Mouse (Mus musculus): ENCODE measurements around the gene Ppp1r26. TPM values are rescaled to one million over a fixed set of nuclear protein-coding genes. Genes with fewer than 3 reads are reported as not detected.
A peak's percentile ranks its signal among the peaks of the same experiment; 100 is the strongest.

Gene Ppp1r26
- polyA plus RNA-seq, 1 experiment from 2014 or later = 6.5 TPM

DNA sequence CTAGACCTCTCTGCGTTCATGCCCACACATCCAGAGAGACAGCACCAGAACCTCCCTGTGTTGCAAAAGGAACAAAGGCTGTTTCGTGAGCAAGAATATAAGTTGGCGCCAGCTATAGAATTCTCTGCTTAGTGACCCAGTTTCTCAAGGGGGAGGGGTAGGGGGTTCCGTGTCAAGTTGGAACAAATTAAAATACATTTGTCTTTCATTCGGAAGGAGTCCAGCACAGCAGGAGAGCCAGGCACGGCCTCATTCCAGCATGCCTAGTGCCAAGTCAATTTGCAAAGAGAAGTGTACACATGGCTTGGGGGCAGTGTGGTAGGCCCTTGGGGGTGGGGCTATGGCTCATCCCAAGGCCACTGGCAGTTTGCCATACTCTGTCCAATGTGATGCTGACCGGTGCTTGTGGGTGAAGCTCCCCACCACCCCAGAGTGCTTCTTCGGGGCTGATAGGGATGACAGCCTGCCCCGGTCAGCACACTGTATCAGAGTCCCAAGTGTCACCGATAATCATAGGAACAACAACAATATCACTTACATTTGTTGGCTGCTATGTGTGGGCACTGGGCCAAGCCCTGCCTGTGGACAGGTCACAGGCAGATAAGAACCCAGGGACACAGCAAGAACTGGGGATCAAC lies 31.1 kb upstream of the Ppp1r26 start:
- H3K4me3 ChIP-seq (replicated peaks) = no peak overlapping the region
- H3K4me1 ChIP-seq = peaks cover 44% of the 10 kb centered on the region
- H3K9me3 ChIP-seq (replicated peaks) = no peaks in the 10 kb centered on the region
- WGBS = 34% methylated on average over 10 of the region's 10 CpGs
- no peaks in the 10 kb centered on the region for H3K27me3 ChIP-seq
- no peaks in the 10 kb centered on the region for H3K36me3 ChIP-seq
- H3K9ac ChIP-seq = no peak overlapping the region
- 0 out of 2 replicates have a peak overlapping the region, but pooled peaks have one; percentile 8 for H3K4me2 ChIP-seq (replicated peaks)
- H3K27ac ChIP-seq (replicated peaks) = peak overlapping the region; percentile 84
- ATAC-seq (ENCODE audit: insufficient number of reproducible peaks, low FRiP score, low TSS enrichment, low read depth) = peak; percentile 53

DNA sequence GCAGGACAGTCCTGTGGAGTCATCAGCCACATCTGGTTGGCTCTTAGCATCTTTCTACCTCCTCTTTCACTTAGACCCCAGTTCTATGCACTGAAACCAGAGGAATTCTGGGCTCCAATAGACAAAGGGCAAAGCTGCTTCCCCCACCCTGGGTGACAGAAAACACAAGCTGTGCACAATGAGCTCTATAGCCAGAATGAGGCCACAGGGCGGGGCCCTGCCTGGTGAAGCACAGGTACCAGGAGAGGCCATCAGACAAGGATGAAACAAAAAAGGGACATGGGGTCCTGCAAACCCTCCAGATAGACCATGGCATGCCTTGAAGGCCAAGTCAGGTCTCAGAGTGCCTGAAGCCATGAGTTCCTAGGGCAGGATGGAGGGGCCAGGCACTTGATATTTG lies 30.1 kb upstream of the Ppp1r26 start:
- H3K4me2 ChIP-seq (replicated peaks) = no peak overlapping the region
- ATAC-seq (ENCODE audit: insufficient number of reproducible peaks, low FRiP score, low TSS enrichment, low read depth) = no peak
- no peak overlapping the region for H3K27ac ChIP-seq (replicated peaks)
- WGBS = 96% methylated on average over 1 of the region's 1 CpGs
- no peak overlapping the region for H3K9ac ChIP-seq
- no peaks in the 10 kb centered on the region for H3K9me3 ChIP-seq (replicated peaks)
- no peaks in the 10 kb centered on the region for H3K36me3 ChIP-seq
- H3K27me3 ChIP-seq = no peaks in the 10 kb centered on the region
- peaks cover 44% of the 10 kb centered on the region for H3K4me1 ChIP-seq
- no peak overlapping the region for H3K4me3 ChIP-seq (replicated peaks)

DNA sequence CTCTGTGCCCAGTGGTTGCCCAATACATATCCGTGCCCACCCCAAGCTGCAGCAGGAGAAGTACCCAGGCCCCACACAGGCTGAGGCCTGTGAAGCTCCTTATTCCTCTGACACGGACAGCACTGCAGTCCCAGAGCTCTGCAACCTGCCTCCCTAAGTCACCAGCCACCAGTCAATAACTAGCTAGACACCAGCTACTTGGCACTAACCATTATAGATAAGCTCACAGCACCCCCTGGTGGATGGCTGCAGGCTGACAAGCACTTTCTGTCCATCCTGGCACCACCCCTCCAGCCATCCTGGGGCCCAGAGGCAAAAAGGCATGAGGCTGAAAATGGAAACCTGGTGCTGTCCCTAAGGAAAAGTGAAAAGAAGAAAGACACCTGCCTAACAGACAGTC lies 28.6 kb upstream of the Ppp1r26 start:
- Histone ChIP-seq H3K9me3 (replicated peaks) (no peaks in the 10 kb centered on the region), H3K4me2 (replicated peaks) (no peak overlapping the region), H3K9ac (no peak overlapping the region), H3K4me1 (peaks cover 38% of the 10 kb centered on the region), H3K27me3 (no peaks in the 10 kb centered on the region), H3K27ac (replicated peaks) (no peak overlapping the region), H3K36me3 (no peaks in the 10 kb centered on the region), H3K4me3 (replicated peaks) (no peak overlapping the region)
- 42% methylated on average over 2 of the region's 2 CpGs for whole genome bisulfite sequencing
- no peak for ATAC-seq (ENCODE audit: insufficient number of reproducible peaks, low FRiP score, low TSS enrichment, low read depth)

DNA sequence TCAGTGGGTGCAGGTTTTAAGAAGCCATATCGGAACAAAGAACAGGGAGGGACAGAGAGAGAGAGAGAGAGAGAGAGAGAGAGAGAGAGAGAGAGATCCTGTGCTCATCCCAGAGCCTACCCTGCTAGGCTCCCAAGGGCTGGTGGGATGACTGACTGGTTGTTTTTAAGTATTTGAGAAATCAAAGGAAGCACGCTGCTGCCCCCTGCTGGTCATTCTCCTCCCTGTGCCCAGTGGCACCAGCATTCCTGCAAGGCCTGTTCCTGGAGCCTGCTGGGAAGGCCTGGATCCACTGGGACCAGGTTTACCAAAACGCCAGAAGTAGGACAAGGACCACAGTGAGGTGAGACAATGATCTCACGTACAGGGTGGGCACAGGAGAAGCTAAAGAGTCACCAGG lies 26.7 kb upstream of the Ppp1r26 start:
- 20% methylated on average over 4 of the region's 4 CpGs for WGBS
- H3K4me1 ChIP-seq = peaks cover 28% of the 10 kb centered on the region
- no peaks in the 10 kb centered on the region for H3K36me3 ChIP-seq
- ATAC-seq (ENCODE audit: insufficient number of reproducible peaks, low FRiP score, low TSS enrichment, low read depth) = peak; percentile 11; the same call in 1 of the 2 replicates
- H3K9ac ChIP-seq = no peak overlapping the region
- H3K9me3 ChIP-seq (replicated peaks) = no peaks in the 10 kb centered on the region
- no peak overlapping the region for H3K4me2 ChIP-seq (replicated peaks)
- H3K4me3 ChIP-seq (replicated peaks) = no peak overlapping the region
- H3K27me3 ChIP-seq = no peaks in the 10 kb centered on the region
- no peak overlapping the region for H3K27ac ChIP-seq (replicated peaks)

DNA sequence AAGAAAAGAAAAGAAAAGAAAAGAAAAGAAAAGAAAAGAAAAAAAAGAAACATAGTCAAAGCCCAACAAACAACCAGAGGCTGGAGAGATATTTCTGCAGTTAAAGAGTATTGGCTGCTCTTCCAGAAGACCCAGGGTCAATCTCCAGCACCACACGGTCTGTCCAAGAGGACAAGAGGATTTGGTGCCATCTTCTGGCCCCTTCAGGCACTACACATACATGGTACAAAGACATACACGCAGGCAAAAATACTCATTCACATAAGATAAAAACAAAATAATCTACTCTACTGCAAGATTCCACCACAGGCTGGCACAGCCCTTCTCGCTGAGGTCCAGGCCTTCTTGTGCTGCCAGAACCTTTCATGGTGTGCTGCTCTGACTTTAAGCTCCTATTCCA lies 23.4 kb upstream of the Ppp1r26 start:
- Histone ChIP-seq H3K36me3 (no peaks in the 10 kb centered on the region), H3K27ac (replicated peaks) (no peak overlapping the region), H3K4me1 (0 out of 2 replicates have a peak, but pooled peaks cover 4% of the 10 kb centered on the region), H3K4me3 (replicated peaks) (no peak overlapping the region), H3K4me2 (replicated peaks) (no peak overlapping the region), H3K27me3 (no peaks in the 10 kb centered on the region), H3K9ac (no peak overlapping the region), H3K9me3 (replicated peaks) (no peaks in the 10 kb centered on the region)
- no peak for ATAC-seq (ENCODE audit: insufficient number of reproducible peaks, low FRiP score, low TSS enrichment, low read depth)
- WGBS = 34% methylated on average over 3 of the region's 3 CpGs

DNA sequence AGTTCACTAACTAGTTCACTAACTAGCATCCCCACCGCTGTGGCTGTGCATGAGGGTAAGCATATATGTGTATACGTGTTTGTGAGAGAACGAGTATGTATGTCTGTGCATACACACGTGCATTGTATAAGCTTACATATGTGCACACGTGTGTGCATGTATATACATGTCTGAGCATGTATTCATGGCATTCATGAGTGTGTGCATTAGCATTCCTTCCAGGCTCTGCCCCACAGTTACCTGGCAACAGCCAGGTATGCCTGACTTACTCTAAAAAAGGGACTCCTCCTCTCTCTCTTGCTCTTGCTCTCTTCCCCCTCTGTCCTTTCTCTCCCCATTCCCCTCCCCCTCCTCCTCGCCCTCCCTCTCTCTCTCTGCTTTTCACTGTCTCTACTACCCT lies 19.4 kb upstream of the Ppp1r26 start:
- H3K36me3 ChIP-seq = no peaks in the 10 kb centered on the region
- no peak for ATAC-seq (ENCODE audit: insufficient number of reproducible peaks, low FRiP score, low TSS enrichment, low read depth)

DNA sequence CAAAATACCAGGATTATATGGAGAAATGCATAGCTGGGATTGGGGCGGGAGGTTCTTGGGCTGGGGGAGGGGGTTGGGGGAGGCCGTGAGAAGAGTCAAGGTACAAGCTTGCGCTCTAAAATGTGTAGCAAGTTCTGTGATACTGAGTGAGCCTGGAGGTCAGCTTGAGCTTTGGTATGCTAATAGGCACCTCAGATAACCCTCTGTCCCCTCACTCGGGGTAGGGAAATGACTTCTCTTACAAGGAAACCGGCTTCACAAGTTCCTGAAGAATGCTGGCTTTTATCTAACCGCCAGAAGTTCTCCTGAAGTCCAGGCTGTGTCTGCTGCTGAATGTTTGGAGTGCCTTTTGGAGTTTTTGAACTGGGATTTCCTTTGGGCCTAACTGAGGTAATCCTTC lies 15.8 kb upstream of the Ppp1r26 start:
- Histone ChIP-seq H3K4me1 (0 out of 2 replicates have a peak, but pooled peaks cover 6% of the 10 kb centered on the region), H3K27me3 (no peaks in the 10 kb centered on the region), H3K9ac (no peak overlapping the region), H3K4me2 (replicated peaks) (no peak overlapping the region), H3K4me3 (replicated peaks) (no peak overlapping the region), H3K36me3 (no peaks in the 10 kb centered on the region), H3K9me3 (replicated peaks) (no peaks in the 10 kb centered on the region), H3K27ac (replicated peaks) (no peak overlapping the region)
- ATAC-seq (ENCODE audit: insufficient number of reproducible peaks, low FRiP score, low TSS enrichment, low read depth) = no peak
- WGBS = 50% methylated on average over 6 of the region's 6 CpGs

More for the DNA sequence above, 19.4 kb upstream of the Ppp1r26 start:
- Histone ChIP-seq H3K9me3 (replicated peaks) (no peaks in the 10 kb centered on the region), H3K4me2 (replicated peaks) (no peak overlapping the region), H3K27ac (replicated peaks) (no peak overlapping the region), H3K9ac (no peak overlapping the region), H3K4me3 (replicated peaks) (no peak overlapping the region), H3K4me1 (no peaks in the 10 kb centered on the region), H3K27me3 (no peaks in the 10 kb centered on the region)
- 70% methylated on average over 6 of the region's 6 CpGs for WGBS

DNA sequence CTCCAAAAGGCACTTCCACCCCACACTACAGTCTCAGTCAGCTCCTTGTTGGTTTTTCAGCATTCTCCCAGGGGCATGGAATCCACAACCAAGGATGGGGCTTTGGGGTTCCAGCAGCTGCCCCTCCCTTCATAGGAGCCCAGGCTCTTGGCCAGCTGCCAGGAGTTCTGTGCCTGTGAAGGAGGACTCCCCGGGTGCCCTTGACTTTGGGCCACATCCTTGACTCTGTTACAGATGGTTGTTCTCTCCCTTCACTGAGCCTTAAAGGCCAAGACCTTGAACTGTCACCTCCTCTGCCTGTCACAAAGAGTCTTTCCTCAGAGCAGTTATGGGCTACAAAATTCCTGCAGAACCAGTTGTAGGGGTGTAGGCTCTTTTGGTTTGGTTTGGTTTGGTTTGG lies 13.8 kb upstream of the Ppp1r26 start:
- Histone ChIP-seq H3K36me3 (no peaks in the 10 kb centered on the region), H3K9ac (no peak overlapping the region), H3K4me1 (0 out of 2 replicates have a peak, but pooled peaks cover 6% of the 10 kb centered on the region), H3K27ac (replicated peaks) (no peak overlapping the region), H3K9me3 (replicated peaks) (no peaks in the 10 kb centered on the region), H3K4me3 (replicated peaks) (no peak overlapping the region), H3K4me2 (replicated peaks) (no peak overlapping the region), H3K27me3 (no peaks in the 10 kb centered on the region)
- 4% methylated on average over 1 of the region's 1 CpGs for WGBS
- no peak for ATAC-seq (ENCODE audit: insufficient number of reproducible peaks, low FRiP score, low TSS enrichment, low read depth)

DNA sequence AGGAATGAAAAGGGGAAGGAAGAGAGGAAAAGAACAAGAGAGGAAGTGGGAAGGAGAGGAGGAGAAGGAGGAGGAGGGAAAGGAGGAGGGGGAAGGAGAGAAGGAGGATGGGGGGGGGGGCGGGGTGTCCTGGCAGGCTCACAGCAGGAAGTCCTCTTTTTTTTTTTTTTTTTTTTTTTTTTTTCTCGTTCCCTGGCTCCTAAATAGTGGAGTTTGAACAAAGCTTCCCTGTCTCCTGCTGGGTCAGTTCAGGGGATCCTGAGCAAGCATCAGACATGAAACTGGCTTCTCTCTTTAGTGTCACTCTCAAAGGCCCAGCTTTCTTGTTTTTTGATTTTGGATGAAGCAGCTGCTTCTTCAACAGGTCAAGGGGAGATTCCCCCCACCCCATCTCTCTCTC lies 13.1 kb upstream of the Ppp1r26 start:
- Histone ChIP-seq H3K27ac (replicated peaks) (no peak overlapping the region), H3K4me1 (0 out of 2 replicates have a peak, but pooled peaks cover 6% of the 10 kb centered on the region), H3K36me3 (no peaks in the 10 kb centered on the region), H3K9ac (no peak overlapping the region), H3K9me3 (replicated peaks) (no peaks in the 10 kb centered on the region), H3K4me3 (replicated peaks) (no peak overlapping the region), H3K27me3 (no peaks in the 10 kb centered on the region), H3K4me2 (replicated peaks) (no peak overlapping the region)
- 27% methylated on average over 2 of the region's 2 CpGs for WGBS
- no peak for ATAC-seq (ENCODE audit: insufficient number of reproducible peaks, low FRiP score, low TSS enrichment, low read depth)

DNA sequence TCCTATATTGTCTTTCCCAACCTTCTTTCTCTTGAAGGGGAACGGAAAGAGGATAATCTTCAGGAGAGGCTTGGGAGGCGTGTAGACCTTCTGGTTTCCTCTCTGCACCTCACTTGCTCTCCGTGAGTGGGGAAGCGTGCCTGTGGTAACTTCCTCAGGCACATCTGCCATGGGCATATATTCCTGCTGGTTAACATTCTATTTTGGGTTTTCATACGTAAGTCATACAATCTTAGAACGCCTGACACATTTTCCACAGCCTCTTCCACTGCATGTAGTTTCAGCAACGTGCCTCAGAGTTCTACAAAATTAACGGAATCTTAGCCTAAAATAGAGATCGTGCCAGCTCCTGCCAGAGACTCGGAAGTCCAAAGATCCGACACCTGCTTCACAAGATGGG lies 11.2 kb upstream of the Ppp1r26 start:
- no peaks in the 10 kb centered on the region for H3K36me3 ChIP-seq
- H3K4me1 ChIP-seq = 0 out of 2 replicates have a peak, but pooled peaks cover 6% of the 10 kb centered on the region
- 83% methylated on average over 11 of the region's 11 CpGs for WGBS
- H3K9me3 ChIP-seq (replicated peaks) = no peaks in the 10 kb centered on the region
- H3K4me2 ChIP-seq (replicated peaks) = no peak overlapping the region
- no peak overlapping the region for H3K4me3 ChIP-seq (replicated peaks)
- no peak overlapping the region for H3K27ac ChIP-seq (replicated peaks)
- H3K27me3 ChIP-seq = no peaks in the 10 kb centered on the region
- no peak overlapping the region for H3K9ac ChIP-seq
- no peak for ATAC-seq (ENCODE audit: insufficient number of reproducible peaks, low FRiP score, low TSS enrichment, low read depth)

DNA sequence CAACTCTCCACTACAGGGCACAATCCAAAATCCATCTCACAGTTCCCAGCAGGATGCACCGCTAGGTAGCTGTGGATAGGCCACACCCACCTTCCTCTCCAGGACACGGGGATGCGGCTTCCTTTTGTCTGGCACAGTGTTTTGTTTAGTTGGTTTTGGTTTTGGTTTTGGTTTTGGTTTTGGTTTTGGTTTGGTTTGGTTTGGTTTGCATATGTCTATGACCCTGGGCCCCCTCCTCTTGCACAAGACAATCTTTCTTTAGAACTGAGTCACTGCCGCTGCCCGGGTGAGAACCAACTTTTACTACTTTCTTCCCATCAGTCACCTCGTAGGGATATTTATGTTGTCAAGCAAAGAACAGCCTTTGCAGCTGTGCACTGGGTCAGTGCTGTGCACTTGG lies 5.8 kb upstream of the Ppp1r26 start:
- H3K36me3 ChIP-seq = no peaks in the 10 kb centered on the region
- H3K9ac ChIP-seq = no peak overlapping the region
- H3K27ac ChIP-seq (replicated peaks) = no peak overlapping the region
- 75% methylated on average over 6 of the region's 6 CpGs for WGBS
- no peak for ATAC-seq (ENCODE audit: insufficient number of reproducible peaks, low FRiP score, low TSS enrichment, low read depth)
- H3K9me3 ChIP-seq (replicated peaks) = no peaks in the 10 kb centered on the region
- H3K4me2 ChIP-seq (replicated peaks) = no peak overlapping the region
- peaks cover 2% of the 10 kb centered on the region; the same call in 1 of the 2 replicates for H3K4me1 ChIP-seq
- H3K4me3 ChIP-seq (replicated peaks) = no peak overlapping the region
- no peaks in the 10 kb centered on the region for H3K27me3 ChIP-seq

DNA sequence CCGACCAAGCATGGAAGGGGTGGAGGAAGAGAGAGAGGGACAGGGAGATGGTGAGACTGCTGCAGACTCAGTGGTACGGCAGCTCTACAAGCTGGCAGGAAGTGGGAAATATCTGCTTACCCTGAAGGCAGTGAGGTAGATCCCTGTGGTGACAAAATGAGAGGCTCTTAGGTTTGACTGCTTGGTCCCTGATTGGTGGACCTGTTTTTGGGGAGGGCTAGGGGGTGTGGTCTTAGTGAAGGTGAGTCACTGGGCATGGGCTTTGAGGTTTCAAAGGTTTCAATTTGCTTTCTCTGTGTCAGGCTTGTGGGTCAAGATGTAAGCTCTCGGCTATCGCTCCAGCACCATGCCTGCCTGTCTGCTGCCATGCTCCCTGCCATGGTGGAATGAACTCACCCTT lies 1.5 kb upstream of the Ppp1r26 start:
- Histone ChIP-seq H3K9ac (no peak overlapping the region), H3K27ac (replicated peaks) (no peak overlapping the region), H3K27me3 (no peaks in the 10 kb centered on the region), H3K9me3 (replicated peaks) (no peaks in the 10 kb centered on the region), H3K36me3 (0 out of 2 replicates have a peak, but pooled peaks cover under 1% of the 10 kb centered on the region), H3K4me3 (replicated peaks) (no peak overlapping the region), H3K4me1 (peaks cover 22% of the 10 kb centered on the region), H3K4me2 (replicated peaks) (no peak overlapping the region)
- WGBS = 73% methylated on average over 4 of the region's 4 CpGs
- ATAC-seq (ENCODE audit: insufficient number of reproducible peaks, low FRiP score, low TSS enrichment, low read depth) = no peak

Data from embryonic facial prominence, embryonic 15.5 days (tissue).